Mouse (Mus musculus): ENCODE measurements around the gene Rasa3. TPM values are rescaled to one million over a fixed set of nuclear protein-coding genes. Genes with fewer than 3 reads are reported as not detected.
A peak's percentile ranks its signal among the peaks of the same experiment; 100 is the strongest.

Rasa3 gene
- 10 to 100 TPM; 62.6 to 73.0 TPM for total RNA-seq (2021)
- long read RNA-seq, full-length matches to known transcripts, result 15 of 26 reads
- long read RNA-seq, partial matches to known transcripts, result 6 of 26 reads
- long read RNA-seq, other reads (novel, unspliced or antisense), result 5 of 26 reads

- peak; percentile 93 to 95 for DNase-seq (ENCODE audit: low spot score in 2 of 2)
These were observed at the start of gene Rasa3 for GRCm38 (mm10) chr8:13677413-13677883. Gene Rasa3 (minus strand): TSS chr8:13677603.

- peak; percentile 30 to 49 for DNase-seq (ENCODE audit: low spot score in 2 of 2)
These were observed 48.3 kb upstream of the Rasa3 start for GRCm38 (mm10) chr8:13725722-13726121.

- DNase-seq (ENCODE audit: low spot score in 2 of 2), result no peak
These were observed 41.6 kb upstream of the Rasa3 start for GRCm38 (mm10) chr8:13718980-13719379.

- DNase-seq (ENCODE audit: low spot score in 2 of 2), result no peak
These were observed 31.1 kb upstream of the Rasa3 start for GRCm38 (mm10) chr8:13708514-13708913.

- DNase-seq (ENCODE audit: low spot score in 2 of 2), result no peak
These were observed 29.5 kb upstream of the Rasa3 start for GRCm38 (mm10) chr8:13706918-13707317.

GRCm38 (mm10) chr8:13705668-13706067 lies 28.3 kb upstream of the Rasa3 start, which contains the start of gene Cfap97d2:
Gene Cfap97d2 (plus strand): TSS chr8:13705889.
- peak; percentile 63 to 74 for DNase-seq (ENCODE audit: low spot score in 2 of 2)

- no peak for DNase-seq (ENCODE audit: low spot score in 2 of 2)
These were observed 26.9 kb upstream of the Rasa3 start for GRCm38 (mm10) chr8:13704301-13704700.

- no peak for DNase-seq (ENCODE audit: low spot score in 2 of 2)
These were observed 26.4 kb upstream of the Rasa3 start for GRCm38 (mm10) chr8:13703756-13704155.

GRCm38 (mm10) chr8:13702755-13703154 lies 25.4 kb upstream of the Rasa3 start:
- no peak for DNase-seq (ENCODE audit: low spot score in 2 of 2)

GRCm38 (mm10) chr8:13699323-13699949 lies 22.0 kb upstream of the Rasa3 start:
- no peak for DNase-seq (ENCODE audit: low spot score in 2 of 2)

GRCm38 (mm10) chr8:13698281-13698680 lies 20.9 kb upstream of the Rasa3 start:
- DNase-seq (ENCODE audit: low spot score in 2 of 2), result no peak

- peak in 1 of 2 experiments; percentile 37 for DNase-seq (ENCODE audit: low spot score in 2 of 2)
These were observed 20.3 kb upstream of the Rasa3 start for GRCm38 (mm10) chr8:13697681-13698080.

- DNase-seq (ENCODE audit: low spot score in 2 of 2), result no peak
These were observed 19.8 kb upstream of the Rasa3 start for GRCm38 (mm10) chr8:13697196-13697595.

- no peak for DNase-seq (ENCODE audit: low spot score in 2 of 2)
These were observed 18.8 kb upstream of the Rasa3 start for GRCm38 (mm10) chr8:13696157-13696556.

- DNase-seq (ENCODE audit: low spot score in 2 of 2), result no peak
These were observed 17.9 kb upstream of the Rasa3 start for GRCm38 (mm10) chr8:13695203-13695867.

- no peak for DNase-seq (ENCODE audit: low spot score in 2 of 2)
These were observed 17.3 kb upstream of the Rasa3 start for GRCm38 (mm10) chr8:13694735-13695134.

GRCm38 (mm10) chr8:13692302-13693066 lies 15.1 kb upstream of the Rasa3 start:
- no peak for DNase-seq (ENCODE audit: low spot score in 2 of 2)

- no peak for DNase-seq (ENCODE audit: low spot score in 2 of 2)
These were observed 11.9 kb upstream of the Rasa3 start for GRCm38 (mm10) chr8:13689331-13689730.

- DNase-seq (ENCODE audit: low spot score in 2 of 2), result no peak
These were observed 11.1 kb upstream of the Rasa3 start for GRCm38 (mm10) chr8:13688461-13688860.

GRCm38 (mm10) chr8:13687941-13688340 lies 10.5 kb upstream of the Rasa3 start:
- no peak for DNase-seq (ENCODE audit: low spot score in 2 of 2)

GRCm38 (mm10) chr8:13687101-13687717 lies 9.8 kb upstream of the Rasa3 start:
- DNase-seq (ENCODE audit: low spot score in 2 of 2), result no peak
